Mouse (Mus musculus): ENCODE data around the gene Ints6l.

DNA sequence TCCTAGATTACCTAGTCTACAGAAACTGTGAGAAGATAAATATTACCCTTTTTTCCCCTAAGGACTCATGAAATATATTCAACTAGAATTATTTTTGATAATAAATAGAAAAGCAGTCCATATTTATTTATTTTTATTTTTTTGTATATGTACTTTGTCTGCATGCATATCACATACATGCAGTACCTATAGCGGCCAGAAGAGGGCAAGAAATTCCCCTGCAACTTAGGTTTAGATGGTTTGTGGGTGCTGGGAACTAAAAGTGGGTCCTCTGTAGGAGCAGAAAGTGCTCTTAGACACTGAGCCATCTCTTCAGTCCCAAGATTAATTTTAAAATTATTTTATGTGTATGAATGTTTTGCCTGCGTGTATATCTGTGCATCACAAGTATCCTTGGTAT lies 24.1 kb upstream of the Ints6l start:
- TF ChIP-seq CTCF (IDR thresholded peaks at IDR 0.05; ENCODE audit: control insufficient read depth, insufficient read depth, insufficient replicate concordance, low read depth, low read length) (no peak), POLR2A (IDR thresholded peaks at IDR 0.05; ENCODE audit: control insufficient read depth, low read depth, low read length) (no peak)
